Mouse (Mus musculus): ENCODE data around the gene Fam208a. TPM values are rescaled to one million over a fixed set of nuclear protein-coding genes. Genes with fewer than 3 reads are reported as not detected.

Gene Fam208a
- polyA plus RNA-seq, 2 experiments, result 2.2 to 9.0 TPM

DNA sequence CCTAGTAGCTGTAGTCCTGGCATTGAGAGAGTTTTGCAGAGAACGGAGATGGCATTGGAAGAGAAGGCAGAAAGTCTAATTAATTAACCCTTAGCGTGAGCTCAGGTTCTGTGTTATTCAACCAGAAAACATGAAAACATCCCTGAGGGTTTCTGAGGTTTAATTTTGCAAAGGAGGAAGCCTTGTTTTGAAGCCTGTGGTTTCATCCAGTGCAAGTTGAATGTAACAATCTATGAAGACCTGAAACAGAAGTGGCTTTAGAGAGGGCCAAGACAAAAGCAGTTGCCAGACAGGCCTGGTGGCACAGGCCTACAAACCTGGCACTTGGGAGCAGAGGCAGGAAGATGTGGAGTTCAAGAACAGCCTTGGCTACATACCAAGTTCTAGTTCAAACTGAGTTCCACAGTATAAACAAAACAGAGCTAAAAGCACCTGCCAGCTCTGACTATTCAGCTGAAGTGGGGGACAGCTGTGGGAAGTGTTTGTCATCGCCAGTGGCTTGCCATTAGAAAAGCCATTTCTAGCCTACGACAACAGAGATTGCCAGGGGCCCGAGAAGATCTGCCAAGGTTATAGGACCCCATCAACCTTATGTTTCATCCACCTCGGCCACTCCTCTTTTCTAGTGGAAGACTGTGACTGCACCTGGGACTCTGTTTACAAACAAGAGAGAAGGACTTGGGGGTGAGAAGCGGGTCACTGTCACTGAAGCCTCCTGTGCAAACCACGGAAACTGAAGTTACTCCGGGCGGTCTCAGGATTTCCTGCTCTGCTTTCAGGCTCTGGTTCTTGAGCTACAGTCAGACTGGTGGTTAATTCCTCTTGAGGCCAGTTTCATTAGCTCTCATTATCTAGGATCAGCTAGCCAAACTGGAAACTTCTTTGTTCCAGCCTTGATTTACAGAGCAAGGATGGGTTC, 26.0 kb upstream of the Fam208a start:
- no peak for DNase-seq (ENCODE audit: low read depth in 3 of 3, low spot score in 3 of 3)
- no peak for TF ChIP-seq CTCF (IDR thresholded peaks at IDR 0.05; ENCODE audit: low read depth)
- no peak for TF ChIP-seq EP300 (IDR thresholded peaks at IDR 0.05; ENCODE audit: low read depth)

GRCm38 (mm10) chr14:27405452-27405851, 23.2 kb upstream of the Fam208a start:
- Histone ChIP-seq H3K36me3 (replicated peaks; ENCODE audit: control insufficient read depth, insufficient read depth, low read depth) (no peaks in the 10 kb centered on the region), H3K4me2 (ENCODE audit: low read depth) (no peak overlapping the region), H3K4me3 (ENCODE audit: insufficient read depth in 1 of 2, low read depth in 2 of 2, low read length in 2 of 2) (no peak overlapping the region), H3K9ac (replicated peaks) (no peak overlapping the region), H3K9me3 (ENCODE audit: control insufficient read depth, low read length) (no peaks in the 10 kb centered on the region), H3K27me3 (ENCODE audit: control insufficient read depth, insufficient read depth, low read length) (no peaks in the 10 kb centered on the region), H3K4me1 (replicated peaks; ENCODE audit: control insufficient read depth in 2 of 2, insufficient read depth in 2 of 2, low read length in 1 of 2) (no peaks in the 10 kb centered on the region), H3K27ac (no peak overlapping the region)
- WGBS (ENCODE audit: insufficient replicate concordance), result 33% methylated on average over 4 of the region's 4 CpGs
- ATAC-seq (ENCODE audit: insufficient read depth), result no peak
- no peak for DNase-seq (ENCODE audit: low read depth in 3 of 3, low spot score in 3 of 3)
- TF ChIP-seq EP300 (IDR thresholded peaks at IDR 0.05; ENCODE audit: low read depth) (no peak), CTCF (IDR thresholded peaks at IDR 0.05; ENCODE audit: low read depth) (no peak)

More for the DNA sequence above, 26.0 kb upstream of the Fam208a start:
- H3K4me1 ChIP-seq (replicated peaks; ENCODE audit: control insufficient read depth in 2 of 2, insufficient read depth in 2 of 2, low read length in 1 of 2), result no peaks in the 10 kb centered on the region
- H3K4me3 ChIP-seq (ENCODE audit: insufficient read depth in 1 of 2, low read depth in 2 of 2, low read length in 2 of 2), result no peak overlapping the region
- no peaks in the 10 kb centered on the region for H3K9me3 ChIP-seq (ENCODE audit: control insufficient read depth, low read length)
- no peak for ATAC-seq (ENCODE audit: insufficient read depth)
- WGBS (ENCODE audit: insufficient replicate concordance), result 40% methylated on average over 10 of the region's 10 CpGs
- no peak overlapping the region for H3K9ac ChIP-seq (replicated peaks)
- H3K4me2 ChIP-seq (ENCODE audit: low read depth), result no peak overlapping the region
- H3K27ac ChIP-seq, result no peak overlapping the region
- H3K27me3 ChIP-seq (ENCODE audit: control insufficient read depth, insufficient read depth, low read length), result no peaks in the 10 kb centered on the region
- no peaks in the 10 kb centered on the region for H3K36me3 ChIP-seq (replicated peaks; ENCODE audit: control insufficient read depth, insufficient read depth, low read depth)

- H3K27me3 ChIP-seq (ENCODE audit: control insufficient read depth, insufficient read depth, low read length), result no peaks in the 10 kb centered on the region
- no peak overlapping the region for H3K4me2 ChIP-seq (ENCODE audit: low read depth)
- H3K4me1 ChIP-seq (replicated peaks; ENCODE audit: control insufficient read depth in 2 of 2, insufficient read depth in 2 of 2, low read length in 1 of 2), result no peaks in the 10 kb centered on the region
- no peaks in the 10 kb centered on the region for H3K9me3 ChIP-seq (ENCODE audit: control insufficient read depth, low read length)
- no peaks in the 10 kb centered on the region for H3K36me3 ChIP-seq (replicated peaks; ENCODE audit: control insufficient read depth, insufficient read depth, low read depth)
- no peak for DNase-seq (ENCODE audit: low read depth in 3 of 3, low spot score in 3 of 3)
- WGBS (ENCODE audit: insufficient replicate concordance), result 75% methylated on average over 2 of the region's 2 CpGs
- H3K27ac ChIP-seq, result no peak overlapping the region
- no peak for ATAC-seq (ENCODE audit: insufficient read depth)
- H3K4me3 ChIP-seq (ENCODE audit: insufficient read depth in 1 of 2, low read depth in 2 of 2, low read length in 2 of 2), result no peak overlapping the region
- no peak for TF ChIP-seq CTCF (IDR thresholded peaks at IDR 0.05; ENCODE audit: low read depth)
- TF ChIP-seq EP300 (IDR thresholded peaks at IDR 0.05; ENCODE audit: low read depth), result no peak
- H3K9ac ChIP-seq (replicated peaks), result no peak overlapping the region
Observed at GRCm38 (mm10) chr14:27405947-27406346, 22.7 kb upstream of the Fam208a start.

GRCm38 (mm10) chr14:27408240-27408639, 20.4 kb upstream of the Fam208a start:
- no peak overlapping the region for H3K9ac ChIP-seq (replicated peaks)
- H3K9me3 ChIP-seq (ENCODE audit: control insufficient read depth, low read length), result no peaks in the 10 kb centered on the region
- no peak for TF ChIP-seq EP300 (IDR thresholded peaks at IDR 0.05; ENCODE audit: low read depth)
- TF ChIP-seq CTCF (IDR thresholded peaks at IDR 0.05; ENCODE audit: low read depth), result no peak
- H3K27ac ChIP-seq, result no peak overlapping the region
- DNase-seq (ENCODE audit: low read depth in 3 of 3, low spot score in 3 of 3) (no peak), ATAC-seq (ENCODE audit: insufficient read depth) (no peak)
- 56% methylated on average over 3 of the region's 3 CpGs for WGBS (ENCODE audit: insufficient replicate concordance)
- no peak overlapping the region for H3K4me3 ChIP-seq (ENCODE audit: insufficient read depth in 1 of 2, low read depth in 2 of 2, low read length in 2 of 2)
- no peaks in the 10 kb centered on the region for H3K36me3 ChIP-seq (replicated peaks; ENCODE audit: control insufficient read depth, insufficient read depth, low read depth)
- H3K4me1 ChIP-seq (replicated peaks; ENCODE audit: control insufficient read depth in 2 of 2, insufficient read depth in 2 of 2, low read length in 1 of 2), result no peaks in the 10 kb centered on the region
- no peaks in the 10 kb centered on the region for H3K27me3 ChIP-seq (ENCODE audit: control insufficient read depth, insufficient read depth, low read length)
- H3K4me2 ChIP-seq (ENCODE audit: low read depth), result no peak overlapping the region

GRCm38 (mm10) chr14:27409662-27410061, 19.0 kb upstream of the Fam208a start:
- DNase-seq (ENCODE audit: low read depth in 3 of 3, low spot score in 3 of 3) (no peak), ATAC-seq (ENCODE audit: insufficient read depth) (no peak)
- no peaks in the 10 kb centered on the region for H3K9me3 ChIP-seq (ENCODE audit: control insufficient read depth, low read length)
- 15% methylated on average over 3 of the region's 3 CpGs for WGBS (ENCODE audit: insufficient replicate concordance)
- H3K9ac ChIP-seq (replicated peaks), result no peak overlapping the region
- H3K4me2 ChIP-seq (ENCODE audit: low read depth), result no peak overlapping the region
- no peaks in the 10 kb centered on the region for H3K4me1 ChIP-seq (replicated peaks; ENCODE audit: control insufficient read depth in 2 of 2, insufficient read depth in 2 of 2, low read length in 1 of 2)
- no peaks in the 10 kb centered on the region for H3K27me3 ChIP-seq (ENCODE audit: control insufficient read depth, insufficient read depth, low read length)
- no peaks in the 10 kb centered on the region for H3K36me3 ChIP-seq (replicated peaks; ENCODE audit: control insufficient read depth, insufficient read depth, low read depth)
- no peak for TF ChIP-seq CTCF (IDR thresholded peaks at IDR 0.05; ENCODE audit: low read depth)
- TF ChIP-seq EP300 (IDR thresholded peaks at IDR 0.05; ENCODE audit: low read depth), result no peak; the same call in 1 of the 2 replicates
- H3K4me3 ChIP-seq (ENCODE audit: insufficient read depth in 1 of 2, low read depth in 2 of 2, low read length in 2 of 2), result no peak overlapping the region
- no peak overlapping the region for H3K27ac ChIP-seq

All from liver, embryonic 14.5 days (tissue).